Mouse (Mus musculus) hindlimb bud, embryonic 11.5 days (tissue): ENCODE results near the gene Olfr934.

Experiments used
- DNase-seq: peaks from one replicate; pipeline ENCODE4 v3.0.0-alpha.2; 2012; ENCODE audit warnings: low read depth, low spot score; ENCODE audit errors: extremely low spot score

The Olfr934 gene

GRCm38 (mm10) chr9:38988215-38988614 lies at the start of gene Olfr934:
Gene Olfr934, minus strand, starts transcription at chr9:38988315.
- DNase-seq: no peak

- DNase-seq: no peak
These were observed 35.2 kb upstream of the Olfr934 start, which contains the start of gene Olfr146 for GRCm38 (mm10) chr9:39023277-39023676. Gene Olfr146, minus strand, starts transcription at chr9:39023377.

DNA sequence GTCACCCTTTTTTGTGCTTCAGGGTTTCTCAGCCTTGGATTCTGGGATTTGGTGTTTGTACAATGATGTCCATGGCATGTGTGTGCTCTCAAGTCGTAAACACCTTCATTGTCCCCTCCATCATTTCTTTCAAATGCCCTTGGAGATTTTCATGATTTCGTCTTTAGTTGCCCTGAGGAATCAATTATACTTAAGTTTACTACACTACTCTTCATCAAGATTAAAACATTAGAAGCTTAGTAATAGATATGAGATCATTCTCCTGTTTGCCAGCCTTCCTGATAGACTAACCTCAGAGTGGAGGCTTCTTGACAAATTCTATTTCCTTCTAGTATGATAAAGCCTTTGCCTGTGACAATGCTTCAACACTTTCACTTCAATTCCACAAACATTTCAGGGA lies 11.5 kb upstream of the Olfr934 start, which contains the start of gene Olfr935:
Gene Olfr935, minus strand, starts transcription at position 101 of the 400 bp plus-strand sequence.
- DNase-seq: no peak

DNA sequence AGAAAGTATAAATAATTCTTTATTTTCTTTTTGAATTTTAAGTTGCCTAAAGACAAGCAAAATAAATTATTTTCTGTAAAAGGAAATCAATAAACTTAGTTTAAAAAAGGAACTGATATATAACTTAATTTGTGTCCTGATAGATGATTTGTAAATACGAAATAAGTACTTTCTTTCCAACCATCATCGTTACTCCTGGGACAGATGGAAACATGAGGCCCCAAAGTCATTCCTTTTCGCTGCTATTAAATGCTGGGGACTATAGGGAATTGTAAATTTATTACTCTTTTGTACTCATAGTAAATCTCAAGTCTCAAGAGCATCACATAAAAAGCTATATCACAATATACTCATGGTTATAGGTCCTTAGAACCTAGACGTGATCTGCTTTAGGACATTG lies 16.1 kb downstream of the Olfr934 start, which contains the start of gene Olfr933:
Gene Olfr933, plus strand, starts transcription at position 301 of the 400 bp plus-strand sequence.
- no peak for DNase-seq

DNA sequence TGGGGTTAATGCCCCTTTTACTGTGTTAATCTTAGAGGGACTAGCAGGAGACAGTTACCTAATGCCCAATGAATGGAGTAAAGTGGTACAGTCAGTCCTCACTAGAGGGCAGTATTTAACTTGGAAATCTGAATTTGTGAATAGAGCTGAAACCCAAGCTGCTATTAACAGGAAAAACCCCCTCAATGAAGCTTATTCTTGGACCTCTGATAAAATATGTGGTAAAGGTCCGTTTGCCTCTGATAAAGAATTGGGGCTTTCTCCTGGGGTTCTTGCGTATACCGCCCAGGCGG lies 34.0 kb downstream of the Olfr934 start:
- no peak for DNase-seq

DNA sequence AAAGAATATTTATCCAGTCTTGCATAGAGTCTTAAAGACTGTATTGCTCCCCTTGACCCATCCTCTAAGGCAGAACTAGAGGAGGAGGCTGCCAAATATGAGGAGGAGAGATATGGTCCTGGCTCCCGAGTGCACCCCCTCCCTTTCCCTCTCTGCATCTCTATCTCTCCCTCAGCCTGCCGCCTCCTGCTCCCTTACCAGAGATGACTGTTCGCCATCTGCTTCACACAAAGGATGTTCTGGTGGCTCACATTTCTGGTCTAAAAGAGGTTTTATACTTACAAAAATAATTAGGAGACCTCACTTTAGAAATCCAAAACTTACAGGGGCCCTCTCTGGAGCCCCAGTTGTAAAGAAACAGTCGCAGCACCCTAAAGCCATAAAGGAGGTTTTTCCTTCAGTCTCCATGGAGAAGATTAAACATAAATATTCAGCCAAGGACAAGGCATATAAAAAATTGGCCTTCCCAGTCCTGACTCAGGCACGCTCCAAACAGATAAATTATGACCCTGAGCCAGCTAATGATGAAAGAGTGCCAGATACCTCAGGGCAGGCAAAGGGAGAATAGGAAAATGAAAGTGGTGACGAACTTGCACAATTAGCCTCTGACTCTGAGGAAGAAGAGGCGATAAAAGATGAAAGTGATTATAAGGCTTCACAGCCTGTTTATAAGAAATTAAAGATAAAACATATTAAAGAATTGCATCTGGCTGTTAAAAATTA lies 34.6 kb downstream of the Olfr934 start:
- DNase-seq: no peak
